Mouse (Mus musculus) lung, adult 2 months (tissue): Measurements from ENCODE around the gene Pde4d. TPM values are rescaled to one million over a fixed set of nuclear protein-coding genes. Genes with fewer than 3 reads are reported as not detected.

ENCODE experiments used
- DNase-seq: peaks from one replicate; pipeline ENCODE4 v3.0.0; 2022
- H3K4me1 ChIP-seq: fragments of 200-500 bp; 2 replicates; pipeline ENCODE4 v1.6.1; 2011; ENCODE audit warnings: low read length; ENCODE audit not compliant: control insufficient read depth, insufficient read depth
- H3K4me3 ChIP-seq: fragments of 200-500 bp; replicated peaks from 2 replicates; pipeline ENCODE3; 2011; ENCODE audit warnings: low read depth, mild to moderate bottlenecking, control low read depth, low read length; ENCODE audit errors: extremely low read depth
- CTCF ChIP-seq: fragments of 200-500 bp; IDR thresholded peaks from 2 replicates; pipeline ENCODE4 v1.5.1; 2011; ENCODE audit warnings: mild to moderate bottlenecking, low read length, control low read depth; ENCODE audit not compliant: insufficient read depth
- POLR2A ChIP-seq: fragments of 200-500 bp; IDR thresholded peaks from 2 replicates; pipeline ENCODE4 v1.6.1; 2011; ENCODE audit warnings: low read depth, mild to moderate bottlenecking, control low read depth, low read length, borderline replicate concordance; ENCODE audit errors: extremely low read depth
- WGBS: fragments of 180-500 bp; shearing (Covaris S2); methylation state at CpG from one replicate; pipeline ENCODE4 v1.1.7; 2018; 5-methylcytosine and 5-hydroxymethylcytosine counted together
- polyA plus RNA-seq: library from polyadenylated mRNA; depleted of rRNA; stranded (reverse); fragments of >200 nt; gene quantifications from 2 replicates; pipeline ENCODE4 v1.2.3, GENCODE M21; 2012

Pde4d gene
- polyA plus RNA-seq, 1 experiment, result 20.0 TPM

- peaks cover 4% of the 10 kb centered on the region for H3K4me1 ChIP-seq
- DNase-seq, result peak; percentile 56
- 2% methylated on average over 90 of the region's 91 CpGs for WGBS
- 0 out of 2 replicates have a peak, but pooled peaks have one; percentile 3 for TF ChIP-seq CTCF
- no peak for TF ChIP-seq POLR2A
- H3K4me3 ChIP-seq, result peak overlapping the region; percentile 57
Measured at GRCm38 (mm10) chr13:109902855-109903763, 1453.4 kb downstream of the Pde4d start.

GRCm38 (mm10) chr13:109903764-109904510, 1454.2 kb downstream of the Pde4d start:
- no peak for DNase-seq
- 55% methylated on average over 14 of the region's 14 CpGs for WGBS
- no peak for TF ChIP-seq CTCF
- TF ChIP-seq POLR2A, result no peak
- Histone ChIP-seq H3K4me3 (peak overlapping the region; percentile 57), H3K4me1 (peaks cover 4% of the 10 kb centered on the region)

- 86% methylated on average over 4 of the region's 4 CpGs for WGBS
- TF ChIP-seq CTCF, result no peak
- no peak for TF ChIP-seq POLR2A
- no peak overlapping the region for H3K4me3 ChIP-seq
- peaks cover 4% of the 10 kb centered on the region for H3K4me1 ChIP-seq
- DNase-seq, result no peak
Measured at GRCm38 (mm10) chr13:109906342-109906888, 1456.7 kb downstream of the Pde4d start.

GRCm38 (mm10) chr13:109907634-109908033, 1457.9 kb downstream of the Pde4d start:
- TF ChIP-seq POLR2A (no peak), CTCF (peak; percentile 88)
- peaks cover 4% of the 10 kb centered on the region for H3K4me1 ChIP-seq
- H3K4me3 ChIP-seq, result no peak overlapping the region
- WGBS, result 20% methylated on average over 9 of the region's 9 CpGs
- peak; percentile 70 for DNase-seq

GRCm38 (mm10) chr13:109908386-109908785, 1458.6 kb downstream of the Pde4d start:
- Histone ChIP-seq H3K4me3 (no peak overlapping the region), H3K4me1 (peaks cover 3% of the 10 kb centered on the region)
- 63% methylated on average over 3 of the region's 3 CpGs for WGBS
- TF ChIP-seq POLR2A (no peak), CTCF (no peak)
- no peak for DNase-seq

- DNase-seq, result no peak
- Histone ChIP-seq H3K4me3 (no peak overlapping the region), H3K4me1 (no peaks in the 10 kb centered on the region)
- WGBS, result 65% methylated on average over 8 of the region's 8 CpGs
- TF ChIP-seq POLR2A (no peak), CTCF (no peak)
Measured at GRCm38 (mm10) chr13:109909111-109909510, 1459.4 kb downstream of the Pde4d start.

- TF ChIP-seq CTCF (no peak), POLR2A (no peak)
- DNase-seq, result no peak
- no peak overlapping the region for H3K4me3 ChIP-seq
- H3K4me1 ChIP-seq, result no peaks in the 10 kb centered on the region; the same call in 1 of the 2 replicates
- 86% methylated on average over 8 of the region's 8 CpGs for WGBS
Measured at GRCm38 (mm10) chr13:109910915-109911314, 1461.2 kb downstream of the Pde4d start.

- TF ChIP-seq CTCF (no peak), POLR2A (no peak)
- Histone ChIP-seq H3K4me1 (peaks cover 2% of the 10 kb centered on the region; the same call in 1 of the 2 replicates), H3K4me3 (no peak overlapping the region)
- WGBS, result 85% methylated on average over 4 of the region's 4 CpGs
- DNase-seq, result no peak
Measured at GRCm38 (mm10) chr13:109912635-109913034, 1462.9 kb downstream of the Pde4d start.

- H3K4me1 ChIP-seq, result peaks cover 2% of the 10 kb centered on the region; the same call in 1 of the 2 replicates
- H3K4me3 ChIP-seq, result no peak overlapping the region
- 87% methylated on average over 13 of the region's 13 CpGs for WGBS
- DNase-seq, result no peak
- no peak for TF ChIP-seq POLR2A
- no peak for TF ChIP-seq CTCF
Measured at GRCm38 (mm10) chr13:109914246-109914645, 1464.5 kb downstream of the Pde4d start.
